Mouse (Mus musculus) cerebellum, adult (tissue): ENCODE measurements around the gene Trdmt1.

Source experiments
- ATAC-seq: cut with Nextera tagmentation; 2 replicates; pipeline ENCODE4 v1.9.2; 2017; ENCODE audit warnings: mild to moderate bottlenecking, moderate library complexity, mixed read lengths; ENCODE audit not compliant: insufficient number of reproducible peaks, low FRiP score, low TSS enrichment

Gene Trdmt1

DNA sequence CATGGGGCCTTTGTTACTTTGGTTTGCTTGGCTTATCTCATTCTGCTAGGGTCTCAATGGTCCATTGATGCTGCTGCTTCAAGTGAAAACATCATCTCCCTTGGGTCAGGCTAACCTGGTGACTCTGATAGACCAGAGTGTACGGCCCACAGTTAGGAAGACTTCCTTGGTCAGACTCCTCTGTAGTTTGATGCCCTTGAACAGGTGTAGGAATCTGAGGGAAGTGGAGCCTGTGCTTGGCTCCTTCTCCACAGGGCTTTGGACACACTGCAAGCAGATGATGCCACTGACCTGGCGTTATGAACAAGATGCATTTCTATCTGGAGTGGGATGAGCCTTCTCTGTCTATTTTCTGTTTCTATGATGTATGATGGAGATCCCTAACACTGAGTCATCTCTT is 41.8 kb downstream of the Trdmt1 start:
- ATAC-seq = no peak

GRCm38 (mm10) chr2:13501553-13501952 is 42.9 kb downstream of the Trdmt1 start:
- ATAC-seq = no peak

DNA sequence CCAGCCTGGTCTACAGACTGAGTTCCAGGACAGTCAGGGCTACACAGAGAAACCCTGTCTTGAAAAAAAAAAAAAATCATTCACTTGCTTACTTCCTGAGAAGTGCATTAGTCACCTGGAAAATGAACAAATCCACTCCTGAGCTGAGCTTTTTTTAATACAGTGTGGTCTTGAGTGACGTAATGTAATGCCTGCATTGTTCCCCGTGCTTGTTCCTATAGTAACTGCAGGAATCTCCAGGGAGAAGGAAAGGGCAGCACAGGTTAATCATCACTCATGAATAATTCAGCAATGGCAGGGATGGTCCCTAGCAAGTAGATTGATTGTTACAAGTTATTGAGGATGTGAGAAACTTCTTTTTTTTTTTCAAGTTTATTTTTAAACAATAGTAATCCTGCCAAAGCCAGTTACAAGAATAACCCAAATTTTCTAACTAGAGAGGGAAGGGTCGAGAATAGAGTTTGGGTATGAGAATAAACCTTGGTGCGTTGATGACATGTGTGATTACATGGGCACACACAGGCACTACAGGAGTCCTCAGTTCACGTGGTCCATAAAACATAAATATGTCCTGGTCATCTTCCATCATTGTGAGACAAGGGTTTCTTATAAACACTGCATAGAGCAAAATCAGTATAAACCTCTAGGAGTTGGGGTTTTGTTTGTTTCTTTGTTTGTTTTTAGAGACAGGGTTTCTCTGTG is 44.0 kb downstream of the Trdmt1 start:
- no peak for ATAC-seq

DNA sequence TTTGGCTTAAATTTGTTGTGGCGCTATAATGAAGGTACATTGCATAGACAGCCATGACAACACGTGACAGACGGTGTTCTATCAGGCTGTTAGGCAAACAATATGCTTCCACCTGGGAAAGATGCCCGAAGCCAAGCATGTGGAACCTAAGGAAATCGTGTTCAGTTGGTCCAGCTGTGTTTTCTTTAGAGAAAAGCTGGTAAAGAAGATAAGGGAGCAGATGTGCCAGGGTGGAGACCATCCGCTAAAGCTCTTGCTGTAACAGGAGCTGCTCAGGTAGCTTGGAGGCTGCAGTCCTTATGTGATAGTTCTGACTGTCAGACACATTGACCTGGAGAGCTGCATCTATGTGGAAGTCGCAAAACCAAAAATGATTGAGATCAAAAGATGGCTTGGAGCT is 45.3 kb downstream of the Trdmt1 start:
- ATAC-seq = no peak

- ATAC-seq = no peak
Measured at GRCm38 (mm10) chr2:13496087-13496486, 48.4 kb downstream of the Trdmt1 start.

DNA sequence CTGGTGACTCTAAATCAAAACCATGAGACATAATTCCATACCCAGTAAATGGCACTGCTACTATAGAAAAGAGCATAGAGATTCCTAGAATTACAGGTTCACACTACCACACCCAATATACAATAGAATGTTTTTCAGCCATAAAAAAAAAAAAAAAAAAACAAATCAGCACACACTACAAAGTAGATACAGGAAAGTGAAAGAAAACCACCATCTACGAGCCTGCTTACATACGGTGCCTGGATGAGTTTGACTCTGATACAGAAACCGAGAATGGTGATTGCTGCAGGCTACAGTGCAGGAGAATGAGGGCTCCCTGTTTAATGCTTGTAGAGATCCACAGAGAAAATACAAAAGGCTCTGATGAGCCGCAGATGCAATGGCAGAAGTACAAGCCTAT is 51.5 kb downstream of the Trdmt1 start:
- ATAC-seq = no peak

GRCm38 (mm10) chr2:13491734-13492133 is 52.7 kb downstream of the Trdmt1 start, which contains the start of gene Cubn:
Gene Cubn (minus strand): TSS chr2:13491813.
- no peak for ATAC-seq

DNA sequence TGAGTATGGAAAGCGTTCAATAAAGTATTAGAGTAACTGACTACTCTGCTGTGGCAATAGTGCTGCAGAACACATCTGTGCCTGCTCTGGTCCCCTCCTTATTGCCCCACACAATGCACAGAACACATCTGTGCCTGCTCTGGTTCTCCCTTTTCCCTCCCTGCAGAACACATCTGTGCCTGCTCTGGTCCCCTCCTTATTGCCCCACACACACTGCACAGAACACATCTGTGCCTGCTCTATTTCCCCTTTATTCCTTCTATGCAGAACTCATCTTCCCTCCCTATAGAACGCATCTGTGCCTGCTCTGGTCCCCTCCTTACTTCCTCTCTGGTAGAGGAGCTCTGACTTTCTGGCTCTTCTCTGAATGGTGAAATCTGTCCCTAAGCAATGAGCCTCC is 54.0 kb downstream of the Trdmt1 start:
- no peak for ATAC-seq

DNA sequence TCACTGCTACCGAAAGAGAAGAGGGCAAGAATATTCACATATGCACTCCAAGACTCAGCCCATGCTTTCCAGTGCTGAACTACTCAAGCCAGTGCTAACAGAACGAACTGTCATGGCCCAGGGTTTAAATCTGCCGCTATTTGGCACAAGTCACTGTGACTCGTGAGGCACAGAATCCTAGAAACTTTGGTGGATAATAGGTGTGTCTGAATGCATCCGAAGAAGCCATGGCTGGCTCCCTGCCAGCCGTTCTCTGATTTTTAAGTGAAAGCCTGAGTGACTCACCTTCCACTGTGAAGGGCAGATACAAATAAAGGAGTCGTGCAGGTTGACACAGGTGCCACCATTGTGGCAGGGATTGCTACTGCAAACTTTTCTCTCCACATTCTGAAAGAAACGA is 58.0 kb downstream of the Trdmt1 start:
- ATAC-seq = no peak

DNA sequence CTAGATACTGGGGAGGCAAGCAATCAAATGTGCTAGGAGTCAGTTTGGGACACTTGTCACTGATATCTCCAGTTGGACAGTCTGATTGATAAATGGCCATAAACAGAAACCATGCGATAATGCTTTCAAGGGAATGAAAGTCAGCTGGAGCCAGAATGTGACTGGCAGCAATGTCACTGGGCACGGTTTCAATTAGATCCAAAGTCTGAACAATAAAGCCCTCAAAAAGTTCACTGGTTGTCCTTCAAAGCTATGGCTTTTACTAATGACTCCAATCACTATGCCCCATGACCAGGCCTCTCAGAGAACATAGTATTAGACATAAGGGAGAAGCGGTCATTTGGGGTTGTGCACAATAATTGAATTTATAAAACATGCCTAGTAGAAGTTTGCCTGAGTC is 59.9 kb downstream of the Trdmt1 start:
- ATAC-seq = no peak

GRCm38 (mm10) chr2:13480744-13481143 is 63.7 kb downstream of the Trdmt1 start:
- ATAC-seq = no peak

DNA sequence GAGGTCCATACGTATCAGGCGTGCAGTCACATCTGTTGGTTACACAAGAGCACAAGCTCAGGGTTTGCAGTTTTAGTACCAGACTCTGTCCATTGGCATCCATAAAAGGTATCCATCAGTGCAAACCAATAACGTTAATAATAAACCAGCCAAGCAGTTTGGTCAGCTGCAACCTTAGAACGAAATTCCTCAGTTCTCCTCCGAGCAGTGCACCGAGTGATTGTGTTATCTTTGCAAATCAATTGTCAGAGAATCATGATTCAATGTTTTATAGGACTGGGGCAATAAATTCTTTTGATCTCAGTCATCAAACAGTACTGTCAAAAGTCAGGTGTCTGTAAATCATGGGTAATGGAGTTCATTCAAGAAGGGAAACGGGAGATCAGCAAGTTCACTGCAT is 65.3 kb downstream of the Trdmt1 start:
- no peak for ATAC-seq

- ATAC-seq = no peak
Measured at GRCm38 (mm10) chr2:13470108-13470507, 74.4 kb downstream of the Trdmt1 start.

DNA sequence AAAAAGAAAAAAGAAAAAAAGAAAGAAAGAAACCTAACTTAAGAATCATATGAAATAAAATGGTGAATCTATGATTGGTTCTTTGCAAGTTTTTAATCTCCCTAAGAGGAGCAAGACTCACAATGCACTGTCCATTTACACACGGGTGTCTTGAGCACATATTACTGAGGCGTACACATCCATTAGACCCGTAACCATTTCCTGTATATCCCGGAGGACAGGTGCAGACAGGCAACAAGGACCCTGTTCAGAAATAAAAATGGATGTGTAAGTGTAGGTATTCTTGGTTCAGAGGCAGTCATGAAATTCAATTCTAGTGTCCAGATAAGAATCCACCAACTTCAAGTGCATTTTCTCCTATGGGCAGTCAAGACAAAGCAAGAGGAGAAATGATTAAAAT is 74.8 kb downstream of the Trdmt1 start:
- no peak for ATAC-seq

- no peak for ATAC-seq
Measured at GRCm38 (mm10) chr2:13466685-13467084, 77.8 kb downstream of the Trdmt1 start.
